ENCODE assay signal across 8 mouse cellular contexts in the genomic region with DNA sequence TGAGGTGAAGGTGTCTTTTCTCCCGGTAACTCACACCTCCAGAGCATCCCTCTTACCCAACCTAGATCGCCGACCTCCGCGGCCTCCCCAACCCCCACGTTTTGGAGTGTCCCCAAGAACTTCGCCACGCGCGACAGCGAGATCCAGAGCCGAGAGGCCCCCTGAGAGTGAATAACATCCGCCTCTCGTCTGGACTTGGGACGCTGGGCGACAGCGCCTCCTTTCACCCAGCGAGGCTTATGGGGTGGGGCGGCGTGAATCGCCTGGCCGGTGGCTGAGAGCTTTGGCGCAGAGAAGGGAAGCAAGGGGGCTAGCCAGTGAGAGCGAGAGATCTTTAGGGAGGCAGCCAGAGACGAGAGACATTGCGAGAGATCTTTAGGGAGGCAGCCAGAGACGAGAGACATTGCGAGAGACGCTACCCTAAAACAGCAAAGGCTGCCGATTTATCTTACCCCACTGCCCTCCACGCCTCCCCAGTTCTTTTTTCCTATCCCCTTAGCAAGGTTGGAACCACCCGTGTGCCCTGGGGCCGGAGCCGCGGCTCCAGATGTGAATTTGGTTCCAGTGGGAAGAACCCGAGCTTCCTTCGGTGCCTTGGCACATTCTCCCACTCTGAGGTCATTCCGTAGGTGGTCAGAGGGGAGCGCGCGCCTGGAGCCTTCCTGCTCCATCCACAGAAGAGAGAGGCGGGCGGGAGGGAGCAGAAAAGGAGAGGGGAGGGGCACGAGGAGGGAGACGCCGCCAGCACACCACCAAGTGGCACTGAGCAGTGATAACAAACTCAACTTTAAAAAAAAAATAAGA. TPM values are rescaled to one million over a fixed set of nuclear protein-coding genes. Genes with fewer than 3 reads are reported as not detected.
DNase-seq lines count a peak whose midpoint lies in the region; ATAC-seq and TF ChIP-seq lines count a peak whose summit lies in the region.

No protein-coding gene starts in this region.

- peaks cover 9 to 33% of the 10 kb centered on the region in 2 experiments for H3K4me1 ChIP-seq in CH12.LX (ENCODE audit: control insufficient read depth in 1 of 2, insufficient read depth in 2 of 2)
- peaks cover 17 to 31% of the 10 kb centered on the region in 2 experiments for H3K4me1 ChIP-seq in heart, embryonic 14.5 days (ENCODE audit: control insufficient read depth in 2 of 2, insufficient read depth in 2 of 2, low read length in 2 of 2)
- peaks cover 44% of the 10 kb centered on the region for H3K4me1 ChIP-seq in kidney, embryonic 16.5 days (ENCODE audit: insufficient read depth, low read length)
- H3K4me1 ChIP-seq in liver, embryonic 16.5 days (ENCODE audit: control insufficient read depth, low read depth, low read length), result peaks cover 7% of the 10 kb centered on the region
- H3K4me1 ChIP-seq in neural tube, embryonic 15.5 days, result peaks cover 51% of the 10 kb centered on the region

- no peaks in the 10 kb centered on the region for H3K79me2 ChIP-seq in CH12.LX (replicated peaks; ENCODE audit: control insufficient read depth, extremely low read depth, insufficient read depth, poor library complexity, severe bottlenecking)

- TF ChIP-seq CTCF in CH12.LX (conservative IDR thresholded peaks at IDR 0.05 in 1 of 2, IDR thresholded peaks at IDR 0.05 in 1 of 2; ENCODE audit: low read depth in 2 of 2, low read length in 2 of 2), result peak in 1 of 2 experiments; percentile 45; a peak in 3 of 4 replicates

- H3K9ac ChIP-seq in CH12.LX (ENCODE audit: insufficient read depth, low read depth), result peak overlapping the region; percentile 8
- H3K9ac ChIP-seq in heart, embryonic 14.5 days (ENCODE audit: low read length), result peak overlapping the region; percentile 84
- peak overlapping the region; percentile 88 for H3K9ac ChIP-seq in kidney, embryonic 16.5 days (replicated peaks; ENCODE audit: low read length)
- no peak overlapping the region; the same call in 1 of the 2 replicates for H3K9ac ChIP-seq in liver, embryonic 16.5 days (ENCODE audit: low read depth, low read length)
- peak overlapping the region; percentile 59 for H3K9ac ChIP-seq in neural tube, embryonic 15.5 days (replicated peaks)

- no peak for TF ChIP-seq EP300 in CH12.LX (IDR thresholded peaks at IDR 0.05; ENCODE audit: low read length)

- no peak for DNase-seq in CH12.LX (ENCODE audit: extremely low read depth)
- peak; percentile 69 for DNase-seq in adrenal gland, postnatal 25 days
- peak; percentile 74 for DNase-seq in fibroblast of lung, adult 2 months (ENCODE audit: low read depth)
- peak; percentile 29 for DNase-seq in urinary bladder, postnatal 10 days (ENCODE audit: low spot score)

- H3K9me3 ChIP-seq in CH12.LX (replicated peaks; ENCODE audit: low read length), result peaks cover 6% of the 10 kb centered on the region
- H3K9me3 ChIP-seq in heart, embryonic 14.5 days (ENCODE audit: control insufficient read depth, low read length), result no peaks in the 10 kb centered on the region
- H3K9me3 ChIP-seq in kidney, embryonic 16.5 days (ENCODE audit: low read length), result no peaks in the 10 kb centered on the region
- no peaks in the 10 kb centered on the region for H3K9me3 ChIP-seq in liver, embryonic 16.5 days (replicated peaks; ENCODE audit: control insufficient read depth, low read length)
- H3K9me3 ChIP-seq in neural tube, embryonic 15.5 days (replicated peaks), result no peaks in the 10 kb centered on the region

- peak overlapping the region; percentile 62 for H3K4me2 ChIP-seq in CH12.LX (ENCODE audit: insufficient read depth, low read depth, poor library complexity, severe bottlenecking)
- peak overlapping the region; percentile 98 for H3K4me2 ChIP-seq in heart, embryonic 14.5 days (ENCODE audit: low read length)
- peak overlapping the region; percentile 99 for H3K4me2 ChIP-seq in kidney, embryonic 16.5 days (replicated peaks; ENCODE audit: low read depth, low read length)
- peak overlapping the region; percentile 57 for H3K4me2 ChIP-seq in liver, embryonic 16.5 days (ENCODE audit: low read depth, low read length)
- H3K4me2 ChIP-seq in neural tube, embryonic 15.5 days, result peak overlapping the region; percentile 97

- ATAC-seq in heart, embryonic 14.5 days (ENCODE audit: insufficient number of reproducible peaks, insufficient read depth, low FRiP score, low read depth), result peak; percentile 26
- peak; percentile 14; the same call in 1 of the 2 replicates for ATAC-seq in kidney, embryonic 16.5 days (ENCODE audit: low FRiP score, low TSS enrichment)
- no peak for ATAC-seq in liver, embryonic 16.5 days (ENCODE audit: low read depth)
- peak; percentile 30 for ATAC-seq in neural tube, embryonic 15.5 days (ENCODE audit: low FRiP score)

- WGBS in heart, embryonic 14.5 days, result 0% methylated on average over 46 of the region's 46 CpGs
- under 1% methylated on average over 46 of the region's 46 CpGs for WGBS in kidney, embryonic 16.5 days
- WGBS in liver, embryonic 16.5 days (ENCODE audit: insufficient replicate concordance), result 2% methylated on average over 46 of the region's 46 CpGs
- 0% methylated on average over 46 of the region's 46 CpGs for WGBS in neural tube, embryonic 15.5 days

- H3K27me3 ChIP-seq in CH12.LX (replicated peaks), result peaks cover 62% of the 10 kb centered on the region
- H3K27me3 ChIP-seq in heart, embryonic 14.5 days (ENCODE audit: control insufficient read depth, insufficient read depth, low read length), result peaks cover 6% of the 10 kb centered on the region; the same call in 1 of the 2 replicates
- no peaks in the 10 kb centered on the region; the same call in 1 of the 2 replicates for H3K27me3 ChIP-seq in kidney, embryonic 16.5 days (ENCODE audit: insufficient read depth, low read length)
- peaks cover 68% of the 10 kb centered on the region for H3K27me3 ChIP-seq in liver, embryonic 16.5 days (ENCODE audit: control insufficient read depth, insufficient read depth, low read depth, low read length)
- H3K27me3 ChIP-seq in neural tube, embryonic 15.5 days (replicated peaks), result no peaks in the 10 kb centered on the region

- no peak; the same call in none of the 2 replicates for TF ChIP-seq RAD21 in CH12.LX (IDR thresholded peaks at IDR 0.05; ENCODE audit: low read depth, low read length)

- in situ Hi-C loops in CH12.LX (cut with MboI; ENCODE audit: low pct_ligation_motif_present, low pct_unique_long_range_greater_than_20kb, low sequenced_read_pairs), result loop anchor here (5.0 kb wide), 1 partner anchor 33 kb away; no protein-coding TSS in a partner anchor

- no peaks in the 10 kb centered on the region for H3K36me3 ChIP-seq in CH12.LX (replicated peaks in 1 of 2; ENCODE audit: control insufficient read depth in 1 of 2, insufficient read depth in 1 of 2, low read length in 1 of 2)
- H3K36me3 ChIP-seq in heart, embryonic 14.5 days (ENCODE audit: control insufficient read depth, insufficient read depth, low read length), result no peaks in the 10 kb centered on the region
- no peaks in the 10 kb centered on the region for H3K36me3 ChIP-seq in kidney, embryonic 16.5 days (ENCODE audit: insufficient read depth, low read length)
- no peaks in the 10 kb centered on the region for H3K36me3 ChIP-seq in liver, embryonic 16.5 days (ENCODE audit: control insufficient read depth, insufficient read depth)
- no peaks in the 10 kb centered on the region for H3K36me3 ChIP-seq in neural tube, embryonic 15.5 days

- H3K4me3 ChIP-seq in CH12.LX (replicated peaks in 1 of 3; ENCODE audit: low read depth in 2 of 3, low read length in 2 of 3, poor library complexity in 1 of 3), result peak overlapping the region; percentile 46 to 49 (median 47)
- peak overlapping the region; percentile 51 to 83 for H3K4me3 ChIP-seq in heart, embryonic 14.5 days (ENCODE audit: control insufficient read depth in 1 of 2, insufficient read depth in 1 of 2, low read depth in 1 of 2, low read length in 2 of 2)
- H3K4me3 ChIP-seq in kidney, embryonic 16.5 days (ENCODE audit: low read length), result peak overlapping the region; percentile 98
- H3K4me3 ChIP-seq in liver, embryonic 16.5 days (ENCODE audit: low read depth, low read length), result peak overlapping the region; percentile 39
- H3K4me3 ChIP-seq in neural tube, embryonic 15.5 days (replicated peaks), result peak overlapping the region; percentile 79

- dilution Hi-C loops in CH12.LX (cut with MboI; ENCODE audit: extremely low pct_ligation_motif_present, extremely low pct_unique_long_range_greater_than_20kb, low sequenced_read_pairs), result no loop called here

- no peak for TF ChIP-seq POLR2A in CH12.LX (IDR thresholded peaks at IDR 0.05; ENCODE audit: low read depth, low read length)

- no peak overlapping the region for H3K27ac ChIP-seq in CH12.LX (ENCODE audit: insufficient read depth, low read depth)
- peak overlapping the region; percentile 85 to 91 for H3K27ac ChIP-seq in heart, embryonic 14.5 days (replicated peaks in 1 of 2; ENCODE audit: control insufficient read depth in 1 of 2, insufficient read depth in 1 of 2, low read depth in 2 of 2, low read length in 2 of 2)
- H3K27ac ChIP-seq in kidney, embryonic 16.5 days (ENCODE audit: low read length), result peak overlapping the region; percentile 100
- no peak overlapping the region for H3K27ac ChIP-seq in liver, embryonic 16.5 days (ENCODE audit: low read length)
- peak overlapping the region; percentile 90 for H3K27ac ChIP-seq in neural tube, embryonic 15.5 days (replicated peaks)

RNA-seq across cellular contexts. Expression of gene Ier5l, which starts 3.7 kb away (rescaled TPM):
- 0.98 and 1.1 TPM in 2 replicates for total RNA-seq in CH12.LX (2012; rRNA removed)
- 0.22 and 0.51 TPM in 2 replicates for total RNA-seq in CH12.LX (2014; rRNA removed)
- polyA plus RNA-seq in CH12.LX (2012; ENCODE audit: insufficient read length, low read depth), result 0.31 and 0.33 TPM in 2 replicates
- 5.9 and 6.3 TPM in 2 replicates for total RNA-seq in adrenal gland, postnatal 25 days (2021)
- 3.5 and 4.2 TPM in 2 replicates for polyA plus RNA-seq in heart, embryonic 14.5 days (2014; fragmentation: Nextera tagmentation; extraction: Ambion mirVana)
- polyA plus RNA-seq in kidney, embryonic 16.5 days (2015; fragmentation: Nextera tagmentation; extraction: Ambion mirVana), result 2.2 and 2.9 TPM in 2 replicates
- polyA plus RNA-seq in liver, embryonic 16.5 days (2015; fragmentation: Nextera tagmentation; extraction: Ambion mirVana), result 0.07 TPM in 1 of 2 replicates, not detected in the other
- 1.4 and 1.9 TPM in 2 replicates for polyA plus RNA-seq in neural tube, embryonic 15.5 days (2015; fragmentation: Nextera tagmentation; extraction: Ambion mirVana)

RNA-seq across cellular contexts. Expression of gene Ptpa, which starts 54.5 kb away (rescaled TPM):
- 111 and 120 TPM in 2 replicates for total RNA-seq in CH12.LX (2012; rRNA removed)
- 117 and 122 TPM in 2 replicates for total RNA-seq in CH12.LX (2014; rRNA removed)
- polyA plus RNA-seq in CH12.LX (2012; ENCODE audit: insufficient read length, low read depth), result 190 and 194 TPM in 2 replicates
- 130 and 145 TPM in 2 replicates for total RNA-seq in adrenal gland, postnatal 25 days (2021)
- polyA plus RNA-seq in heart, embryonic 14.5 days (2014; fragmentation: Nextera tagmentation; extraction: Ambion mirVana), result 42.0 and 61.2 TPM in 2 replicates
- polyA plus RNA-seq in kidney, embryonic 16.5 days (2015; fragmentation: Nextera tagmentation; extraction: Ambion mirVana), result 184 and 191 TPM in 2 replicates
- polyA plus RNA-seq in liver, embryonic 16.5 days (2015; fragmentation: Nextera tagmentation; extraction: Ambion mirVana), result 121 TPM in 2 replicates
- polyA plus RNA-seq in neural tube, embryonic 15.5 days (2015; fragmentation: Nextera tagmentation; extraction: Ambion mirVana), result 138 and 145 TPM in 2 replicates

RNA-seq across cellular contexts. Expression of gene Crat, which starts 54.7 kb away (rescaled TPM):
- total RNA-seq in CH12.LX (2012; rRNA removed) (3.6 and 4.5 TPM in 2 replicates), CH12.LX (2014; rRNA removed) (1.3 and 1.7 TPM in 2 replicates)
- 2.8 and 4.2 TPM in 2 replicates for polyA plus RNA-seq in CH12.LX (2012; ENCODE audit: insufficient read length, low read depth)
- 130 and 142 TPM in 2 replicates for total RNA-seq in adrenal gland, postnatal 25 days (2021)
- 127 and 135 TPM in 2 replicates for polyA plus RNA-seq in heart, embryonic 14.5 days (2014; fragmentation: Nextera tagmentation; extraction: Ambion mirVana)
- polyA plus RNA-seq in kidney, embryonic 16.5 days (2015; fragmentation: Nextera tagmentation; extraction: Ambion mirVana), result 40.9 and 44.2 TPM in 2 replicates
- 24.2 and 31.3 TPM in 2 replicates for polyA plus RNA-seq in liver, embryonic 16.5 days (2015; fragmentation: Nextera tagmentation; extraction: Ambion mirVana)
- polyA plus RNA-seq in neural tube, embryonic 15.5 days (2015; fragmentation: Nextera tagmentation; extraction: Ambion mirVana), result 21.3 and 26.8 TPM in 2 replicates

Comparison
In these comparisons a context has a peak if more than half of its experiments do, and no peak if none do; other contexts are left out.
1. H3K27ac ChIP-seq: peak in heart, embryonic 14.5 days (2 of 2), kidney, embryonic 16.5 days (single experiment) and neural tube, embryonic 15.5 days (single experiment); none in CH12.LX (single experiment) and liver, embryonic 16.5 days (single experiment).
2. H3K4me3 ChIP-seq: peak in every context shown above with its lines; median percentile 98 in kidney, embryonic 16.5 days; 79 in neural tube, embryonic 15.5 days; 67 in heart, embryonic 14.5 days; 47 in CH12.LX; 39 in liver, embryonic 16.5 days.
3. Peak in every context shown above with its lines, with median percentiles within 50 percentile points of each other: H3K4me2 ChIP-seq.